ENCODE assay signal across 8 mouse cellular contexts in genomic region chr1:74008498-74008897, GRCm38 (mm10).
DNase-seq lines count a peak whose midpoint lies in the region; ATAC-seq and TF ChIP-seq lines count a peak whose summit lies in the region.

No protein-coding gene starts in this region.

- POLR2A ChIA-PET in Patski (lab: Charles Lee) = interaction anchor here (0.8 to 2.4 kb wide), 5 partner anchors 9 to 46 kb away, joined by 3 to 23 read pairs (median 3); no protein-coding TSS in a partner anchor

- peaks cover 32% of the 10 kb centered on the region; the same call in 1 of the 2 replicates for H3K79me2 ChIP-seq in liver, adult 2 months (ENCODE audit: control insufficient read depth, insufficient read depth, low read length)

- 4% methylated on average over 5 of the region's 5 CpGs for WGBS in liver, adult 2 months

- CTCF ChIA-PET in Patski (lab: Charles Lee) = interaction anchor here (1.4 to 2.0 kb wide), 4 partner anchors 9 to 74 kb away, joined by 3 to 5 read pairs (median 4); no protein-coding TSS in a partner anchor

- intact Hi-C loops in heart, postnatal 25 days (cut with DNase I) = no loop called here

- DNase-seq in Patski (ENCODE audit: low read depth, low spot score) = no peak
- peak; percentile 67 for DNase-seq in heart, postnatal 25 days (ENCODE audit: low spot score)
- DNase-seq in liver, adult 2 months (ENCODE audit: extremely low read depth, low read depth, low spot score) = peak; percentile 93
- no peak for DNase-seq in left cerebral cortex, adult 9 months (ENCODE audit: low spot score in 2 of 2)
- DNase-seq in c-Kit-positive CD71-positive TER-119-positive erythroid progenitor cells, embryonic 14.5 days (ENCODE audit: low spot score) = no peak
- no peak for DNase-seq in cerebellum, adult 8-10 months

- peak overlapping the region; percentile 27 for H3K9ac ChIP-seq in liver, adult 2 months (ENCODE audit: low read depth, low read length)

- H3K27ac ChIP-seq in brown adipose tissue, adult 24 weeks (replicated peaks; ENCODE audit: low read depth, low read length) = peak overlapping the region; percentile 79
- peak overlapping the region; percentile 89 for H3K27ac ChIP-seq in liver, adult 2 months (replicated peaks; ENCODE audit: insufficient read depth, low read depth, low read length)

- TF ChIP-seq POLR2A in liver, adult 2 months (IDR thresholded peaks at IDR 0.05; ENCODE audit: extremely low read depth, insufficient read depth, low read length) = no peak

- TF ChIP-seq CTCF in Patski (IDR thresholded peaks at IDR 0.05) = no peak
- TF ChIP-seq CTCF in liver, adult 2 months (IDR thresholded peaks at IDR 0.05; ENCODE audit: low read depth, low read length) = no peak

- H3K4me3 ChIP-seq in brown adipose tissue, adult 24 weeks (ENCODE audit: insufficient read depth, low read depth, low read length) = no peak overlapping the region
- no peak overlapping the region for H3K4me3 ChIP-seq in liver, adult 2 months (ENCODE audit: insufficient read depth, low read depth, low read length)

- in situ Hi-C loops in Patski (cut with MboI; ENCODE audit: low pct_unique_long_range_greater_than_20kb) = no loop called here

- H3K27me3 ChIP-seq in Patski = no peaks in the 10 kb centered on the region
- no peaks in the 10 kb centered on the region for H3K27me3 ChIP-seq in liver, adult 2 months (ENCODE audit: control insufficient read depth, insufficient read depth, low read length)

- no peaks in the 10 kb centered on the region for H3K36me3 ChIP-seq in liver, adult 2 months (ENCODE audit: control insufficient read depth, insufficient read depth, low read length)

- peaks cover 77% of the 10 kb centered on the region for H3K4me1 ChIP-seq in brown adipose tissue, adult 24 weeks (ENCODE audit: control insufficient read depth, insufficient read depth, insufficient read length, low read length)
- H3K4me1 ChIP-seq in liver, adult 2 months (ENCODE audit: control insufficient read depth, insufficient read depth, low read length) = peaks cover 62% of the 10 kb centered on the region

- peak; percentile 47 for ATAC-seq in Patski
- no peak for ATAC-seq in inflammation-experienced regulatory T-cells, adult 6 months

Comparison
In these comparisons a context has a peak if more than half of its experiments do, and no peak if none do; other contexts are left out.
1. DNase-seq: peak in heart, postnatal 25 days (single experiment) and liver, adult 2 months (single experiment); none in Patski (single experiment), left cerebral cortex, adult 9 months (0 of 2), c-Kit-positive CD71-positive TER-119-positive erythroid progenitor cells, embryonic 14.5 days (single experiment) and cerebellum, adult 8-10 months (single experiment).